Mouse (Mus musculus): ENCODE results near the gene Pdhx. TPM values are rescaled to one million over a fixed set of nuclear protein-coding genes. Genes with fewer than 3 reads are reported as not detected.

Gene Pdhx
- total RNA-seq, 2 experiments from 2014 or later: 14.0 to 15.1 TPM

- ATAC-seq (replicated peaks; ENCODE audit: low FRiP score, poor library complexity, severe bottlenecking): no peak
Observed at GRCm38 (mm10) chr2:103066683-103067551, 6.4 kb downstream of the Pdhx start.

DNA sequence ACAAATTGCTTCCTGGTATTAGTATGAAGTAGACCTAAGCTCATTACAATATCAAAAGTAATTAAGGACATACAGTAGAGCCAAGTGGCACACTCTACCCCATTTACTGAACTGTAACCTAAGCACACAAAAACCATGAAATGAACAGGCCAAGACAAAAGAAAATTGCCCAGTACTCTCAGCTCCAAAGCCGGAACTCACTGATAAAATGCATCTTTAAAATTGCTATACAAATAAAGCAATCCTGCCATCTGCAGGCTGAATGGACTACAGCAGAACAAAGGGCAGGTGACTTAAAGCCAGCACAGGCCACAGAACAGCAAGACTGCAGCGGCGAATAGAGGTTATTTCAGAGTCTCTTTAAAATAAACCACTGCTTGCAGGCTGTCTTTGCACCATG is 10.4 kb downstream of the Pdhx start:
- 0 out of 2 replicates have a peak, but pooled peaks have one; percentile 46 for ATAC-seq (replicated peaks; ENCODE audit: low FRiP score, poor library complexity, severe bottlenecking)

DNA sequence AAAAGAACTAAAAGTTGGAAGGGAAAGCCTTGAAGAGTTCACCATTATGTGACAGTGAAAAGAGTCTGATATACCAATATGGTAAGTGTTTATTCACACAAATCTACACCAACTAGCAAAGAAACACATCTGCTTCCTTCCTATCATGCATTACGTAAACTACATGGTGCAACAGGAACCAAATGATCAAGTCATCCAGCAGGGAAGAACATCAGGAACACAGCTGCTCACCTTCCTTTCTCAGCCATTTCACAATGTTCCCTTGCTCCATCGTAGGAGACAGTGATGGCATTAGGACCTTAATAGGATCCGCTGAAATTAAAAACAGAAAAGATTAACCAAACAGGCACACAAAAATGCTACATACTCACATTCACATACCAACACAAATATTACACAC is 15.0 kb downstream of the Pdhx start:
- no peak for ATAC-seq (replicated peaks; ENCODE audit: low FRiP score, poor library complexity, severe bottlenecking)

DNA sequence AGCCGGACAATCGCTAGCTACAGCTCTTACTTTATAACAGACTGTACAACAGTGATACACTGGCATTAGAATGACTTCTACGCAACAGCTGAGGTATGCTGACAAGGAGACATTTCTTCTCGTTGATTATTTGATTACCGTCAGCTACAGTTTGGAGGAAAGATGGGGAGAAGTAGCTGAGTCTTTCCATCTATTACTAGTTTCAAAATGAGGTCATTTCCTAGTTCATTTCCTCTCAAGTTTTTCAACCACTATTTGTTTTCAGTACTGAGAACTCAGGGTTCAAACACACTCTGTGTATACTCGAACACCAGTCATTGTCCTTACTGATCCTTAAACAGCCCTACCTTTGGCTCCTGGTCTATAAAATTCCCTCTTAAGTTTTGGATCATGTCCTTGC is 17.5 kb downstream of the Pdhx start:
- ATAC-seq (replicated peaks; ENCODE audit: low FRiP score, poor library complexity, severe bottlenecking): no peak

DNA sequence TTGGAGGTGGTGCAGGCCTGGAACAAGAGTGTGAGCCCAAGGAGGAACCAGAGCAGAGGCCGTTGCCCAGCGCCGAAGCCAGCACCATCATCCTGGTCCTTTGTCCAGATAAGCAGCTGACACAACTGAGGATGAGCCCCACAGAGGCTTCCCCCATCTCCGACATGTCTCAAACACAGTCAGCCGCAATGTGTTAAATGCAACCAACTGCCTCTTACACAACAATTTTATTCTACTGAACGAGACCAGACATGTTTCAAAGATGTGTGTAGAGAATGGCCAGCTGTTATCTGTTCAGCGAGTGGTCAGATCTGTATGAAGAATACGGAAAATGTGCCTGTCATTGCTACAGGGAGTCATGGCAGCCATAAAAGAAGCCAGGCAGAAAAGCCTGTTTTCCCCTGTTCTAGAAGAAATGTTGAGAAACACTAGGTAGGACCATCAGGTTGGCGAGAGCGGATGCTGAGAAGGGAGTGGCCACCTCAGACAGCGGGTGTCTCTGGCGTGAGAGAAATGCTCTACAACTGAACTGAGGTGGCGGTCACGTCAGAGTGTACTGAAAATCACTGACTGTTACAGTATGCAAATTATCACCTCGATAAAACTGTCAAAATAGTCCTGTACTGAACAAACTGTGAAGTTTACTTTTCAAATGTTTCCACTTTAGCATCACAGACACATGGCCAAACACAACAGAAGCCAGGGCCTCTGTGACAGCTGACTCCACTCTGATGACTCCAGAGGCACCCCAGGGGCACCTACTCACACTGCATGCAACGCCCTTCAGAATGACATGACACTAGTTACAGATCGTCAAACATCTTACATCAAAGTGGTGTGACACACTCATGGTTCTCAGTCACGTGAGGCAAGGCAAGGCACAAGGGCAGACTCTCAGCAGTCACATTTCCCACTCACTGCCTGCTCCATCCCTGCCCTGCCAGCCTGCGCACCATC is 21.1 kb downstream of the Pdhx start:
- no peak for ATAC-seq (replicated peaks; ENCODE audit: low FRiP score, poor library complexity, severe bottlenecking)

GRCm38 (mm10) chr2:103045286-103045685 is 28.0 kb downstream of the Pdhx start:
- no peak for ATAC-seq (replicated peaks; ENCODE audit: low FRiP score, poor library complexity, severe bottlenecking)

DNA sequence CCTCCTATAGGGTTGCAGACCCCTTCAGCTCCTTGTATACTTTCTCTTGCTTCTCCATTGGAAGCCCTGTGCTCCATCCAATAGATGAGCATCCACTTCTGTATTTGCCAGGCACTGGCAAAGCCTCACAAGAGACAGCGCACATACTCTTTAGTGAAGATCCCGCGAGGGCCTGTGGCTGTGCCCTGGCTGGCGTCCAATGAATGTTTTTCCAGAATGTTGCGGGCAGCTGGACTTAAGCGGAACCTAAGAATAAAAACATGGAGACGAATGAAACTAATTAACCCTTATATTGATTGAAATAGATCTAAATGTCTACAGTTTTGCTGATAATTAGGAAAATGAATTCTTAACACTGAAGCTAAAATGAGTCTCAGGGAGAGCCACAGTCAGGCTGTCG is 32.4 kb downstream of the Pdhx start:
- no peak for ATAC-seq (replicated peaks; ENCODE audit: low FRiP score, poor library complexity, severe bottlenecking)

- ATAC-seq (replicated peaks; ENCODE audit: low FRiP score, poor library complexity, severe bottlenecking): no peak
Observed at GRCm38 (mm10) chr2:103037831-103038230, 35.5 kb downstream of the Pdhx start.

GRCm38 (mm10) chr2:103022728-103023127 is 50.6 kb downstream of the Pdhx start:
- ATAC-seq (replicated peaks; ENCODE audit: low FRiP score, poor library complexity, severe bottlenecking): no peak

DNA sequence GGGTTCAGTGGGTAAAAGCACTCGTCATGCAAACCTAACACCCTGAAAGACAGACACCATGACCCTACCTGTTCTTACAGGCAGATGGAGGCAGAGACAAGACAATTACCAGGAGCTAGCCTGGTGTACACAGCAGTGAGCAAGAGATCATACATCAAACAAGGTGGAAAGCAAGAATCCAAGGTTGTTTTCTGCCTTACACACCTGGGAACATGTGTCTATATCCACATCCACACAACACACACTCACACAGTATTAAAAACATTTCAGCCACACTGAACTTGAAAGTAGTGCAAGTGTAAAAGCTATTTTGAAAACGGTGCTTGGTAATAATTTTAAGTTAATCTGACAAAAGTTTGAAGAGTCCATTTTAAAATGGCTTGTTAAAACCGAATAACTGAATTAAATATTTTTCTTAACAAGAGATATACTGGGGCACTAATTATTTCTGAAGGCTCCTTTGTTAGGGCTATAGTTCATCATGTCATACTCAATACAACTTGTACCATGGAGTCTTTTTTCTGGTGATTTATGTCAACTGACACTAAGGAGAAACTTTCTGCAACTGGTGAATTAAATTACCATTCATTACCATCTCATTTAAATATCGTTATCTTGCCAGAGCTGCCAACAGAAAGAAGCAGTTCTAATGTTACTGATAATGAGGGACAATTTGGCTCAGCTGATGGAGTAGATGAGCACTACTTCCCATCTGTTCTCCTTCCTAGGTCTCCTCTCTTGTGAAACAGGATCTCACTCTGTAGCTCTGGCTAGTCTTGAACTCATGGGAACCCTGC is 52.9 kb downstream of the Pdhx start:
- ATAC-seq (replicated peaks; ENCODE audit: low FRiP score, poor library complexity, severe bottlenecking): no peak

DNA sequence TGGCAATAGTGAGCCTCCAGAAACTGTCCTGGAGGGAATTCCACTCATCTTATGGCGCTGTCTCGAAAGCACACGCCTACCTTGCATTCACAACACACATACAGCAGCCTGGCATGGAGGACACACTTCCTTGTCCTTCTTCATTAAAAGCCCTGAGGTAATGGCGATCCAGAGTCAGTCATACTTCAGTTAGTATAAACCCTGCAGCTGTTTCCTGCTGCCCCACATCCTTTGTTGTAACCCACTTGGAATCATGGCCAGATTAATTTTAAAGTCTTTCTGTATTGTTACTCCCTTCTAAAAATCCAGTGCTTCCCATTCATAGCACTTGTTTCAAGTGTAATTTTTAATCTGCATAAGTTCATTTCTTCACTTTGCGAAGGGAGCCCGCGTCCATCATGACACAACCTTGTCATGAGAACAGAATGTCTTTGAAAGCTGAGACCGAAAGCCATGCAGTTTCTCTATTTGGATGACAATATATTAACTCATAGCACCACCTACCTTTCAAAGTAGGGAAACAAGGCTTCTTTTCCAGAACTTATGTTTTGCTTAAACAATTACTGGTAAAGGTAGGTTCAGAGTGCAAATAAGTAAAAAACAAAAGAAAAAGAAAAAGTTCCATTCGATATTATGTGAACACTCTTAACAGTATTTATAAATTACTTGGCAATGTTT is 54.4 kb downstream of the Pdhx start:
- ATAC-seq (replicated peaks; ENCODE audit: low FRiP score, poor library complexity, severe bottlenecking): no peak

GRCm38 (mm10) chr2:103017391-103017824 is 55.9 kb downstream of the Pdhx start:
- ATAC-seq (replicated peaks; ENCODE audit: low FRiP score, poor library complexity, severe bottlenecking): no peak

GRCm38 (mm10) chr2:103016089-103016488 is 57.2 kb downstream of the Pdhx start:
- no peak for ATAC-seq (replicated peaks; ENCODE audit: low FRiP score, poor library complexity, severe bottlenecking)

DNA sequence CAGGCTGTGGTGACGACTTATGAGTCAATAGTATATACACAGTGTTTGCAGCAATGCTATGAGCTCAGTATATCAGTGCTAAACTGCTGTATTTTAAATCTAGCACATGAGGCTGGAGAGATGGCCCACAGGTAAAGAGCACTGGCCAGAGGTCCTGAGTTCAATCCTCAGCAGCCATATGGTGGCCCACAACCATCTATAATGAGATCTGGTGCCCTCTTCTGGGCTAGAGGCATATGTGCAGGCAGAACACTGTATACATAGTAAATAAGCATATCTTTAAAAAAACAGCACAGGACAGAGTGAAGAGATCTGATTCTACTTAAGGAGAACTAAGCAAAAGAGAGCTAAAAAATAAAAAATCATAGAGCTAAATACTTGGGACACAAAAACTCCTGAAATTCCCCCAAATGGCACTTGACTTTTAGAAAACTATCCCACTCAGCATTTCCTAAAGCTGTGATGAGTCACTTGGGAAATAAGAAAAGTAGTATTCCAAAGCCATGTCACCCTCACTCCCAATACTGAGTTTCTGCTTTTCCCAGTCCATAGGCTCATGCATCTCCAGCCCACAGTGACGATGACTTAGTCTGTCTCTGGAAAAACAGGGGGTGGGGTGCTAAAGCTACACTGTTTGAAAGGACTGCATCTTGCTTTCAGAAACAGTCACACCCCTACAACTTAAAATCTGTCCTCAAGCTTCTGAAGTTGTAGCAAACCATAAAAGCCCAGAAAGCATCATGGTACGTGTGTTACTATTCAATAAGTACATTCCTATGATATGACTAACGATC is 60.3 kb downstream of the Pdhx start:
- no peak for ATAC-seq (replicated peaks; ENCODE audit: low FRiP score, poor library complexity, severe bottlenecking)

GRCm38 (mm10) chr2:103008221-103008620 is 65.1 kb downstream of the Pdhx start:
- ATAC-seq (replicated peaks; ENCODE audit: low FRiP score, poor library complexity, severe bottlenecking): no peak

DNA sequence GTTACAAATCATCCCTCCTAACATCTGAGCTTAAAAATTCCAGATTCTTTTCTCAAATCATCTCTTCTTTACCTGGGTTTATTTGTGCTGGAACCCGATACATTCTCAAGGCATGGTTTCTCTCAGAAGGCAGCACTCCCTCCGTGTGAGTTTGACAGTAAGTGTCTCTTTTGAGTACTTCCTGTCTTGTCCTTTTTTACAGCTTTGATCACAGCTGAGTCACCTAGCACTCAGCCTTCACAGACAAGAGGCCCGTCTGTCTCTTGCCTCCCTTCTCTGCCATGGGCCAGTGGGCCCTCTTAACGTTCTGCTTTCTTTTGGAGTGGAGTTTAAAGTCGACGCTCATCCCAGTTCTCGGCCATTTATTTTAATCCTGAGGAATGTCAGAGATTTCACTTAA is 68.7 kb downstream of the Pdhx start:
- no peak for ATAC-seq (replicated peaks; ENCODE audit: low FRiP score, poor library complexity, severe bottlenecking)

- no peak for ATAC-seq (replicated peaks; ENCODE audit: low FRiP score, poor library complexity, severe bottlenecking)
Observed at GRCm38 (mm10) chr2:102999153-102999575, 74.1 kb downstream of the Pdhx start.

DNA sequence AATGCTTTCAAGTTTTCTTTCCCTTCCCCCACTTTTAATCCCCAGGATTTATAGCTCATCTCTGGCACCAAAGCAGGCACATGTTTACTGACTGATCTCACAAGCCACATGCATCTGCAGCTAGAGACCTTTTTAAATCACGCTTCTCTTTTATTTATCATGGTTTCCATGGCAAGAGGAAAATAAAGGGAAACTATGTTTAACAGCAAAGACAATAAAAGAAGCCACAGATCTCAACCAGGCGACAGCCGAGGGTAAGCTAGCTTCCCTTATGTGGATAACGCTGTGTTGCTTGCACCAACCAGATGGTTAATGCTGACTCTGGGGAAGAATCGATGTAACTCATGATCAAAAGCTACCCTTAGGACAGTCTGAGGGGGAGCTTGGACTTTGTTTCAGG is 75.0 kb downstream of the Pdhx start:
- no peak for ATAC-seq (replicated peaks; ENCODE audit: low FRiP score, poor library complexity, severe bottlenecking)

GRCm38 (mm10) chr2:102997874-102998273 is 75.4 kb downstream of the Pdhx start:
- ATAC-seq (replicated peaks; ENCODE audit: low FRiP score, poor library complexity, severe bottlenecking): no peak
